Comparison of ENCODE assay signal across 9 mouse cellular contexts in genomic region chr19:59342964-59343363, GRCm38 (mm10). TPM values are rescaled to one million over a fixed set of nuclear protein-coding genes. Genes with fewer than 3 reads are reported as not detected.
A peak's percentile ranks its signal among the peaks of the same experiment; 100 is the strongest.
DNase-seq lines count a peak whose midpoint lies in the region; ATAC-seq and TF ChIP-seq lines count a peak whose summit lies in the region.
"Had no signal": no experiment of that assay in that cellular context is flagged by ENCODE, and none has a peak within 500 bp of the region (broad histone marks: within the 10 kb centered on the region; RNA-seq: fewer than 3 reads in every experiment).

No protein-coding gene starts in this region.

- no peak overlapping the region for H3K9ac ChIP-seq in heart, embryonic 12.5 days
- 0 out of 2 replicates have a peak overlapping the region, but pooled peaks have one; percentile 25 for H3K9ac ChIP-seq in hindbrain, embryonic 15.5 days
- H3K9ac ChIP-seq in midbrain, embryonic 12.5 days (replicated peaks), result no peak overlapping the region

- peaks cover 12% of the 10 kb centered on the region for H3K4me1 ChIP-seq in heart, embryonic 12.5 days (replicated peaks)
- peaks cover 1% of the 10 kb centered on the region for H3K4me1 ChIP-seq in bone marrow, adult 2 months (ENCODE audit: control insufficient read depth, insufficient read depth, low read length)
- peaks cover 41% of the 10 kb centered on the region for H3K4me1 ChIP-seq in hindbrain, embryonic 15.5 days (replicated peaks)
- peaks cover 43% of the 10 kb centered on the region for H3K4me1 ChIP-seq in midbrain, embryonic 12.5 days

- H3K27me3 ChIP-seq in heart, embryonic 12.5 days (replicated peaks), result peaks cover 6% of the 10 kb centered on the region; the same call in 1 of the 2 replicates
- no peaks in the 10 kb centered on the region for H3K27me3 ChIP-seq in hindbrain, embryonic 15.5 days
- H3K27me3 ChIP-seq in midbrain, embryonic 12.5 days, result no peaks in the 10 kb centered on the region

- intact Hi-C loops in heart, postnatal 25 days (cut with DNase I), result no loop called here

- no peak overlapping the region for H3K27ac ChIP-seq in heart, embryonic 12.5 days (ENCODE audit: poor library complexity, severe bottlenecking)
- no peak overlapping the region for H3K27ac ChIP-seq in bone marrow, adult 2 months (ENCODE audit: control insufficient read depth, insufficient read depth, low read depth, low read length, poor library complexity)
- no peak overlapping the region for H3K27ac ChIP-seq in hindbrain, embryonic 15.5 days (replicated peaks)
- H3K27ac ChIP-seq in midbrain, embryonic 12.5 days (replicated peaks), result no peak overlapping the region

- peak overlapping the region; percentile 93 for H3K4me3 ChIP-seq in heart, embryonic 12.5 days
- H3K4me3 ChIP-seq in bone marrow, adult 2 months (replicated peaks; ENCODE audit: control insufficient read depth, low read depth, low read length), result peak overlapping the region; percentile 50
- H3K4me3 ChIP-seq in hindbrain, embryonic 15.5 days, result peak overlapping the region; percentile 91
- H3K4me3 ChIP-seq in midbrain, embryonic 12.5 days, result peak overlapping the region; percentile 93

- no peak for ATAC-seq in heart, embryonic 12.5 days (ENCODE audit: insufficient number of reproducible peaks, low FRiP score)
- no peak for ATAC-seq in hindbrain, embryonic 15.5 days (ENCODE audit: low FRiP score, low read depth)
- no peak for ATAC-seq in midbrain, embryonic 12.5 days (ENCODE audit: low FRiP score, low read depth)

- DNase-seq in heart, postnatal 25 days (ENCODE audit: low spot score), result no peak
- no peak for DNase-seq in gastrocnemius, postnatal 10 days
- no peak for DNase-seq in c-Kit-positive CD71-positive TER-119-positive erythroid progenitor cells, embryonic 14.5 days (ENCODE audit: low spot score)
- DNase-seq in adipocyte (ENCODE audit: low spot score), result no peak
- DNase-seq: kidney, postnatal 10 days had no signal

- no peaks in the 10 kb centered on the region for H3K9me3 ChIP-seq in heart, embryonic 12.5 days (replicated peaks)
- no peaks in the 10 kb centered on the region for H3K9me3 ChIP-seq in hindbrain, embryonic 15.5 days
- H3K9me3 ChIP-seq in midbrain, embryonic 12.5 days, result no peaks in the 10 kb centered on the region

- no peak for TF ChIP-seq POLR2A in bone marrow, adult 2 months (IDR thresholded peaks at IDR 0.05; ENCODE audit: borderline replicate concordance, control insufficient read depth, low read depth, low read length)

- peak overlapping the region; percentile 67 for H3K4me2 ChIP-seq in heart, embryonic 12.5 days
- peak overlapping the region; percentile 94 for H3K4me2 ChIP-seq in hindbrain, embryonic 15.5 days
- peak overlapping the region; percentile 99 for H3K4me2 ChIP-seq in midbrain, embryonic 12.5 days (replicated peaks)

- 46% methylated on average over 2 of the region's 2 CpGs for WGBS in heart, embryonic 12.5 days
- WGBS in bone marrow, adult 2 months, result 15% methylated on average over 2 of the region's 2 CpGs
- 35% methylated on average over 2 of the region's 2 CpGs for WGBS in hindbrain, embryonic 15.5 days
- WGBS in midbrain, embryonic 12.5 days, result 33% methylated on average over 2 of the region's 2 CpGs

- H3K36me3 ChIP-seq in heart, embryonic 12.5 days, result no peaks in the 10 kb centered on the region
- H3K36me3 ChIP-seq in hindbrain, embryonic 15.5 days, result no peaks in the 10 kb centered on the region
- H3K36me3 ChIP-seq in midbrain, embryonic 12.5 days, result no peaks in the 10 kb centered on the region

- no peak for TF ChIP-seq CTCF in bone marrow, adult 2 months (IDR thresholded peaks at IDR 0.05; ENCODE audit: control insufficient read depth, insufficient read depth, low read length)

RNA-seq across cellular contexts. Expression of gene Pdzd8, which starts 2.6 kb away (rescaled TPM):
- 14.1 and 17.0 TPM in 2 replicates for polyA plus RNA-seq in heart, embryonic 12.5 days (2016; fragmentation: Nextera tagmentation; extraction: Ambion mirVana)
- 10 to 100 TPM; 23.0 to 25.1 TPM for total RNA-seq in heart, postnatal 25 days (2021)
- 8.8 and 13.6 TPM in 2 replicates for polyA plus RNA-seq in bone marrow, adult 2 months (2011; ENCODE audit: insufficient read depth, insufficient read length, low replicate concordance, missing spikeins)
- 10.5 and 11.1 TPM in 2 replicates for polyA plus RNA-seq in hindbrain, embryonic 15.5 days (2015; fragmentation: Nextera tagmentation; extraction: Ambion mirVana)
- 14.5 and 16.9 TPM in 2 replicates for polyA plus RNA-seq in midbrain, embryonic 12.5 days (2016; fragmentation: Nextera tagmentation; extraction: Ambion mirVana)
- 10 to 100 TPM; 15.1 to 19.2 TPM for total RNA-seq in gastrocnemius, postnatal 10 days (2021)

RNA-seq across cellular contexts. Expression of gene Rps12-ps3, which starts 20.9 kb away (rescaled TPM):
- 6.0 TPM in 1 of 2 replicates, not detected in the other for polyA plus RNA-seq in heart, embryonic 12.5 days (2016; fragmentation: Nextera tagmentation; extraction: Ambion mirVana)
- total RNA-seq in heart, postnatal 25 days (2021), result 100 to 1,000 TPM; 247 to 305 TPM
- 1,301 and 2,446 TPM in 2 replicates for polyA plus RNA-seq in bone marrow, adult 2 months (2011; ENCODE audit: insufficient read depth, insufficient read length, low replicate concordance, missing spikeins)
- polyA plus RNA-seq in hindbrain, embryonic 15.5 days (2015; fragmentation: Nextera tagmentation; extraction: Ambion mirVana), result 4.8 TPM in 1 of 2 replicates, not detected in the other
- polyA plus RNA-seq in midbrain, embryonic 12.5 days (2016; fragmentation: Nextera tagmentation; extraction: Ambion mirVana), result 3.1 and 7.5 TPM in 2 replicates
- 100 to 1,000 TPM; 596 to 666 TPM for total RNA-seq in gastrocnemius, postnatal 10 days (2021)

Comparison
In these comparisons a context has a peak if more than half of its experiments do, and no peak if none do; other contexts are left out.
1. RNA of gene Rps12-ps3, which starts 20.9 kb away (polyA plus RNA-seq): 1,301 to 2,446 TPM in bone marrow, adult 2 months; 3.1 to 7.5 TPM in midbrain, embryonic 12.5 days, 6.0 TPM in heart, embryonic 12.5 days and 4.8 TPM in hindbrain, embryonic 15.5 days; every median in the first group is over 100 times any median in the second.
2. Peak in every context shown above with its lines, with median percentiles within 50 percentile points of each other: H3K4me2 ChIP-seq and H3K4me3 ChIP-seq.